Mouse (Mus musculus) neural tube, embryonic 10.5 days (tissue): ENCODE data around the gene Ptbp2.

Experiments used
- DNase-seq: peaks from one replicate; pipeline ENCODE4 v3.0.0-alpha.2; 2017; ENCODE audit warnings: low spot score; ENCODE audit errors: extremely low spot score

The Ptbp2 gene

GRCm38 (mm10) chr3:119684741-119685140, 99.5 kb downstream of the Ptbp2 start:
- no peak for DNase-seq
